Mouse (Mus musculus): Measurements from ENCODE around the gene Hikeshi.

The Hikeshi gene

GRCm38 (mm10) chr7:89940571-89941463 is at the start of gene Hikeshi:
Hikeshi (minus strand) TSS chr7:89941204.
- peak; percentile 97 for DNase-seq

GRCm38 (mm10) chr7:89984421-89984820 is 43.4 kb upstream of the Hikeshi start:
- DNase-seq: no peak

- DNase-seq: no peak
Measured at GRCm38 (mm10) chr7:89983441-89983840, 42.4 kb upstream of the Hikeshi start.

- DNase-seq: no peak
Measured at GRCm38 (mm10) chr7:89981557-89981956, 40.6 kb upstream of the Hikeshi start.

- DNase-seq: peak; percentile 96
Measured at GRCm38 (mm10) chr7:89980485-89981422, 39.8 kb upstream of the Hikeshi start, which contains the start of gene Eed. Eed (minus strand) TSS chr7:89980983.

GRCm38 (mm10) chr7:89980133-89980484 is 39.1 kb upstream of the Hikeshi start:
- no peak for DNase-seq

- peak; percentile 7 for DNase-seq
Measured at GRCm38 (mm10) chr7:89979432-89980130, 38.6 kb upstream of the Hikeshi start.

GRCm38 (mm10) chr7:89976796-89977195 is 35.8 kb upstream of the Hikeshi start:
- no peak for DNase-seq

GRCm38 (mm10) chr7:89975571-89975970 is 34.6 kb upstream of the Hikeshi start:
- DNase-seq: no peak

GRCm38 (mm10) chr7:89967235-89967634 is 26.2 kb upstream of the Hikeshi start:
- no peak for DNase-seq

GRCm38 (mm10) chr7:89966771-89967170 is 25.8 kb upstream of the Hikeshi start:
- DNase-seq: no peak

- no peak for DNase-seq
Measured at GRCm38 (mm10) chr7:89963135-89963534, 22.1 kb upstream of the Hikeshi start.

- no peak for DNase-seq
Measured at GRCm38 (mm10) chr7:89957300-89957699, 16.3 kb upstream of the Hikeshi start.

- DNase-seq: no peak
Measured at GRCm38 (mm10) chr7:89954261-89954660, 13.3 kb upstream of the Hikeshi start.

GRCm38 (mm10) chr7:89949403-89949802 is 8.4 kb upstream of the Hikeshi start:
- no peak for DNase-seq

GRCm38 (mm10) chr7:89948026-89948425 is 7.0 kb upstream of the Hikeshi start:
- DNase-seq: no peak

- DNase-seq: no peak
Measured at GRCm38 (mm10) chr7:89939497-89940353, 1.3 kb downstream of the Hikeshi start.

GRCm38 (mm10) chr7:89923441-89924180 is 17.4 kb downstream of the Hikeshi start:
- no peak for DNase-seq

GRCm38 (mm10) chr7:89917776-89918175 is 23.2 kb downstream of the Hikeshi start:
- DNase-seq: no peak

GRCm38 (mm10) chr7:89916711-89917110 is 24.3 kb downstream of the Hikeshi start:
- DNase-seq: no peak

Measured in kidney, postnatal 14 days (tissue).